Mouse (Mus musculus): ENCODE data around the gene Sppl2c. TPM values are rescaled to one million over a fixed set of nuclear protein-coding genes. Genes with fewer than 3 reads are reported as not detected.

Sppl2c gene
- not detected in 2 replicates for polyA plus RNA-seq (2015; fragmentation: Nextera tagmentation; extraction: Ambion mirVana)

DNA sequence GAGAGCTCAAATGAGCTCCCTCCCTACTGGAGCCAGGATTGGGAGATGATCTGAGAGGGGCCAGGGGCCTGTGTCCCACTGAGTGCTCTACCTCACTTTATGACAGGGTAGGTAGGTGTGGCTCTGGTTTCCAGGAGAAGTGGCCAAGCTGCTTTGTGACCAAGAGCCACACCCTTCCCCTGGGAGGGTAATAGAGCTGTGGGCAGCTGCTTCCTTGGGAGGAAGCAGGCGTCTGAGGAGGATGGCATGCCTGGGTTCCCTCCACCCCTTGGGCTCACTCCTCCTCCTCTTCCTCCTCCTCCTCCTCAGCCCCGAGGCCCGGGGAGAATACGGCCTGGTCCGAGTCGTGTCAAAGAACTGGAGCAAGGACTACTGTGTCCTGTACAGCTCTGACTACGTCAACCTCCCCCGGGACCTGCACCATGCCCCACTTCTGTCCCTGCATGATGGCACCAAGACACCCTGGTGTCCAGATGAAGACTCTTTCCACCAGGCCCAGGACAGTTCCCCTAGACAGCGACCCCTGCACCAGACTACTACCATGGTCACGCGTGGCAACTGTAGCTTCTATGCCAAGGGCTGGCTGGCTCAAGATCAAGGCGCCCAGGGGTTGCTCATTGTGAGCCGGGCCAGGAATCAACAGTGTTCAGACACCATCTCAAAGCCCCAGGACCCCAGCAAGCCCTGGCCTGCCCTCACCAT, at the start of gene Sppl2c:
Sppl2c (plus strand) TSS at position 193 of the 702 bp plus-strand sequence.

DNA sequence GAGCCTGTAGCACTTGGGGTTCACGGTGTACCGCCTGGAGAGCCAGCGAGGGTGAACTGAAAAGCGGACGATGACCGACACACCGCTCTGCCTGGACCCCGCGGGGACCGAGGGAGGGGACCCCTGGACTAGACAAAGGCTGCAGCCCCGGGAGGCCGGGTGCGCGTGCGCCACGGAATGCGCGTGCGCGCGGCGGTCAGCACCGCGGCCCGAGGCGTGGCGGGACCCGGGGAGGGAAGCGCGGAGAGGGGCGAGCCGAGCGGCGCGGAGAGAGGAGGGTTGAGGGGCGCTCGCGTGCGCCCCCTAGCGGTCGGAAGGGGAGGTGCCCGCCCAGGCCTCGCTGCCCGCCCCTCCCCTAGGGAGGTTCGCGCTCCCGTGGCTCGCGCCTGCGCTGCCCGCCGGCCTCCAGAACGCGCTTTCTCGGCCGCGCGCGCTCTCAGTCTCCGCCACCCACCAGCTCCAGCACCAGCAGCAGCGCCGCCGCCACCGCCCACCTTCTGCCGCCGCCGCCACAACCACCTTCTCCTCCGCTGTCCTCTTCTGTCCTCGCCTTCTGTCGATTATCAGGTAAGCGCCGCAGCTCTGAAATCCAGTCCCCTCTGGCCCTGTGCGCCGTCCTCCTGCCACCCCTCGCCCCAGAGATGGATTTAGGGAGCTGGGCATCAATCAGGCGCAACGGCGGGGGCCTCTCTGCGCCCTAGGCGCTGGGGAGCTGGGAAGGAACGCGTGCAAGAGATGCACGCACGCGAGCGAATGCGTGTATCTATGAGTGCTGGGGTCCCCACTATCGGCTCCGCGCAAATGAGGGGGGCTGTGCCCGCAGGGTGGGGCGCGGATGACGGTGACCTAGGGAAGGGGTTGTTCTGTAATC, 45.1 kb downstream of the Sppl2c start, which contains the start of gene Mapt:
Mapt (plus strand) TSS at position 350 of the 871 bp plus-strand sequence.

Other genes with a start within 250 kb of the Sppl2c start
- 15.9 and 17.0 TPM in 2 replicates for gene Nsf, start 232.3 kb upstream of the Sppl2c start, polyA plus RNA-seq (2015; fragmentation: Nextera tagmentation; extraction: Ambion mirVana)
- 21.1 and 26.0 TPM in 2 replicates for gene Arf2, start 219.6 kb upstream of the Sppl2c start, polyA plus RNA-seq (2015; fragmentation: Nextera tagmentation; extraction: Ambion mirVana)
- not detected in 2 replicates for gene Crhr1, start 53.5 kb upstream of the Sppl2c start, polyA plus RNA-seq (2015; fragmentation: Nextera tagmentation; extraction: Ambion mirVana)
- 4.9 and 6.6 TPM in 2 replicates for gene Mapt, start 45.1 kb downstream of the Sppl2c start, polyA plus RNA-seq (2015; fragmentation: Nextera tagmentation; extraction: Ambion mirVana)

Measured in skeletal muscle tissue, postnatal 0 days (tissue).